Mouse (Mus musculus) common myeloid progenitor, adult 5-6 weeks (primary cell): Measurements from ENCODE around the gene Klk7. TPM values are rescaled to one million over a fixed set of nuclear protein-coding genes. Genes with fewer than 3 reads are reported as not detected.

Experiments
- ATAC-seq: replicated peaks from 2 replicates; pipeline ENCODE4 v1.8.0; 2016; ENCODE audit warnings: low read depth, mild to moderate bottlenecking, moderate TSS enrichment, inconsistent platforms; ENCODE audit not compliant: poor library complexity, severe bottlenecking
- total RNA-seq: library from RNA; stranded (forward); fragments of 200-1000, 187-1606 nt; gene quantifications from 2 replicates; pipeline ENCODE4 v1.2.3, GENCODE M21; 2017

The Klk7 gene
- total RNA-seq, result not detected in 2 replicates

DNA sequence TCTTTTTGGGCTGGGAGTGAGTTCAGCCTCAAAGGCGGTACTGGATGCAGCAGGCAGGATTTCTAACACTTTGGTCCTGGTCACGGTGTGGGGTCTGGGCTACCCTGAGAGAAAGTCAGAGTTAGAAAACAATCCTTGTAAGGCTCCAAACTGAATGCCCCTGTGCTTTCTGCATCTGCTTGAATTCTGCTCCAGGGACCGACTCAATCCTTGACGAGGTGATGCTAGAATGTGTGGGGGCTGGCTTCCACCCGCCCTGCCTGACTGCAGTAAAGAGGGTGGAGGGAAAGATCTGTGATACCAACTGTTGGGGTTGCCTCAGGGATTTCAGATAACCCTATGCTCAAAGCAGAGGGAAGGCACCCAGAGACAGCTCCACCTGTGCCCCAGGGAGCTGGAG, at the start of gene Klk7:
Klk7 (plus strand) TSS at position 301 of the 400 bp plus-strand sequence.
- ATAC-seq, result no peak

GRCm38 (mm10) chr7:43766484-43766883, 44.6 kb upstream of the Klk7 start:
- no peak for ATAC-seq

- ATAC-seq, result no peak
Measured at GRCm38 (mm10) chr7:43768597-43768996, 42.5 kb upstream of the Klk7 start, which contains the start of gene Klk12. TSS of gene Klk12 (plus strand) at chr7:43768897.

DNA sequence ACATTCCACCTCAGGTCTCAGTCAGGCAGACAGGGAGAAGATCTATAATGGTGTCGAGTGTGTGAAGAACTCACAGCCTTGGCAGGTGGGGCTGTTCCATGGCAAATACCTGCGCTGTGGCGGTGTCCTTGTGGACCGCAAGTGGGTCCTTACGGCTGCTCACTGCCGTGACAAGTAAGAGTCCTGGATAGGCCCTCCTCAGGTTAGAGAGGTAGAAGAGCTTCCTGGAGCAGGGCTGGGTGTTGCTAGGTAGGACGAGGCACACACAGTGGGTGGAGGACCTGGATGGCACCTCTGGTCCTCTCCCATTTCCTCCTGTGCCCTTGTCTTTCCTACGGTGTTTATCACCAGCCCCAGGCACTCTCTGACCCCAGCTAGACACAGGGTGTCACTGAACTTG, 41.5 kb upstream of the Klk7 start:
- ATAC-seq, result no peak

DNA sequence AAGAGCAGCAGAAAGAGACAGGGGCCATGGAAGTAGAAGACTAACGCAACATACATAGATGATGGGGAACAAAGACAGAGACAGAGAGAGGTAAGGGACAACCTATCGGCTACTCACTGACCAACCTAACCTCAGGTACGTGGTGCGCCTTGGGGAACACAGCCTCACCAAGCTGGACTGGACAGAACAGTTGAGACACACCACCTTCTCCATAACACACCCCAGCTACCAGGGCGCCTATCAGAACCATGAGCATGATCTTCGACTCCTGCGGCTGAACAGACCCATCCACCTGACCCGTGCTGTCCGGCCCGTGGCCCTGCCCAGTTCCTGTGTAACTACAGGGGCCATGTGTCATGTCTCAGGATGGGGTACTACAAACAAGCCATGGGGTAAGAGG, 40.4 kb upstream of the Klk7 start:
- no peak for ATAC-seq

DNA sequence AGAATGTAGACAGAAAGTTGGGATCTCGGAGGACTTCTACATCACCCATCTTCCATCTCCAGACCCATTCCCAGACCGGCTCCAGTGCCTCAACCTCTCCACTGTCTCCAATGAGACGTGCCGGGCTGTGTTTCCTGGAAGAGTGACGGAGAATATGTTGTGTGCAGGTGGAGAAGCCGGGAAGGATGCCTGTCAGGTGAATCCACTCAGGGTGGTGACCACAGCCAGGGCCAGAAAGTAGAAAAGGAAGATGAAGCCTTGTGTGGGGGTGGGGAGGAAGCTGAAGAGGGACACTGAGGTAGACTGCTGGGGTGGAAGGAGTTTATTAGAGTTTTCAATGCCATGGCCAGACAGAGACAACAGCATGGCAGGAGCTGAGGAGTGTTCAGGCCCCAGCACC, 39.2 kb upstream of the Klk7 start:
- ATAC-seq, result no peak

DNA sequence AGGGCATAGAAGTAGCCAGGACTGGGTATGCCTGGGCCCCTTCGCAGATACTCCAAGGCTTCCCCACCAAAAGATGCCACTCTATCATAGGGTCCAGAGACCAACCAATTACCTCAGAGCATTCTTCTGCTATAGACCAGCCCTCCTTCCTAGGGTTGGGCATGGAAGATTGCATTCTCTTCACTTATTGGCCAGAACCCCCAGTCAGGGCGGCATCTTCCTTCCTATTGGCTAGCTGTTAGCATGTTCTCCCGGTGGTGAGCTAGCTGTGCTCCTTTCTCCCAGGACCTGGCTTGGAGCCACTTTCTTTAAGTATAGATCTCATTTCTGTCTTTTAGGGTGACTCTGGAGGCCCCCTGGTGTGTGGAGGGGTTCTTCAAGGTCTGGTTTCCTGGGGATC, 38.2 kb upstream of the Klk7 start:
- no peak for ATAC-seq

DNA sequence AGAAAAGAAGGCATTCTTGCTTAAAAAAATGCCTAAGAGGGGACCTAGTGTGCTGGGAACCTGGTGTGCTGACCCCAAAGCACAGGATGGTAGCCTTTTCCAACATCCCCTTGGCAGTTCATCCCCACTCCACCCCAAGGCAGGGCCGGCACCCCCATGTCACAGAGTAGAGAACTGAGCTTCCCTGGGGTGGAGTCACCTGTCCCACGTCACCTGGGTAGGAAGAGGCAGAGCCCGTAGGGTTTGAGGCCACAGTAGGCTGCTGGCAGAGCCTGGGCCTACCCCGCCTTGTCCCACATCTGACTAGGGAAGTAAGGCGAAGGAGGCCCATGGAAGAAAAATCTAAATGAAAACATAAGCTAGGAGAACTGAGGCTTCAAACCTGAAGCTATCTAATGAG, 36.7 kb upstream of the Klk7 start, which contains the start of gene Klk11:
Klk11 (plus strand) TSS at position 241 of the 400 bp plus-strand sequence.
- no peak for ATAC-seq

DNA sequence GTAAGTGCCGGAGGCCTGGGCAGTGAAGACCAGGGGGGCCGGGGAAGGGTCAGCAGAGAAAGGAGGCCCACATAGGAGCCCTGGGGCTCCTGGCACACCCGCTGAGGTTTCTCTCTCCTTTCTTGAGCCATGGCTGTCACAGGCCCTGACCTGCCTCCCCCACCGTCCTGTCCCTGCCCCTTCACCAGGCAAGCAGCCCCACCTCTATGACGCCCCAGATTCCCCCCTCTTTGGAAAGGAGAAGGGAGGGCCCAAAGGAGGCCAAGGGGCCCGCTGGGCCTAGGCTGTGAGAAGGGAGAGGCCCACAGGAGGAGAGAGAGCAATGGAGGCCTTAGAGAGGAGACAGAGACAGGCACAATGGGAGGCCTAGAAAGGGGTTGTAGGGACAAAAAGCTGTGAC, 36.3 kb upstream of the Klk7 start:
- no peak for ATAC-seq

DNA sequence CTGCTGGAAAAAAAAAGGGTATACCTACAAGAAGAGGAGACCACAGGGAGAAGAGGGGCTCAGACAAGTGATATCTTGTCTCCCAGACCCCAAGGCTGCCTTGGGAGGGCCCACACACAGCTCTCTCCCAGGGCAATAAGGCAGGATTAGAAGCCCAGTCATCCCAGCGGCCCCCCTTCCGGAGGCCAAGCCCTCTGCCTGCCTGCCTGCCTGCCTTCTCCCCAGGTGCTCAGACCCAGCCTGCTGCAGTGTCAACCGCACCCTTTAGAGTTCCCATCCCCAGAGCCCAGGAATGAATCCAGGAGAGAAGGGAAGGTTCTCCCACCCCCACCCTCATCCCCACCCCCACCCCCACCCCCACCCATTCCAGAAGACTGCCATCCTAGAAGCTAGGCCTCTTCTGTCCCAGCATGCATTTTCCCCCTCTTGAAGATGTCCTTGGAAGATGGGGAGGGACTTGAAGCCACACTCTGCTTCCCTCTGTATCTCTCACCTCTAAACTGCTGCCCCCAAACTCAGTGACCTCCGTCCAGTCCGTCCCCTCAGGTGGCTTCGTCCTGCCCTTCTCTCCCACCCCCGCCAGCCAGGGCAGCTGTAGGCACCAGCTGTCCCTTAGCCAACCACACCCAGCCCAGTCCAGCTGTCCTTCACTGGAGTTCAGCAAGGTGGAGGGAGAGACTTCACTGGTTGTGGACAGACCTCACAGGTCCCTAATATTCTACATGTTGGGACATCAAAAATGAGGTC, 35.6 kb upstream of the Klk7 start:
- no peak for ATAC-seq

DNA sequence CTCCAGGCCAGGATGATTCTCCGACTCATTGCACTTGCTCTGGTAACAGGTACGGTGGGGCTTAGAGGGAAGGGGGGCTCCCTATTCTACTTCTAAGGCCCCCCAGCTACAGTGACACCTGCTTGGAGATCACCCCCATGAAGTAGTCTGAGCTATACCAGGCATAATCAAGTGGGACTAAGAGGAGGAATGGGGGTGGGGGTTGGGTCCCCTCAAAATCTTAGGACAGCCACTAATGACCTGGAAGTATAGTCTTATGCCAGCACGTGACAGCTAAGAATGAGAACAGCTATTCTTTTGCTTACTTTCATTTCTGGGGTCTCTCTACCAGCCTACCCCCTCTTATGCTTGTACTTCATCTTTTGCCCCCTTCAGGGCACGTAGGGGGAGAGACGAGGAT, 34.6 kb upstream of the Klk7 start:
- no peak for ATAC-seq

GRCm38 (mm10) chr7:43777423-43777822, 33.7 kb upstream of the Klk7 start:
- no peak for ATAC-seq

DNA sequence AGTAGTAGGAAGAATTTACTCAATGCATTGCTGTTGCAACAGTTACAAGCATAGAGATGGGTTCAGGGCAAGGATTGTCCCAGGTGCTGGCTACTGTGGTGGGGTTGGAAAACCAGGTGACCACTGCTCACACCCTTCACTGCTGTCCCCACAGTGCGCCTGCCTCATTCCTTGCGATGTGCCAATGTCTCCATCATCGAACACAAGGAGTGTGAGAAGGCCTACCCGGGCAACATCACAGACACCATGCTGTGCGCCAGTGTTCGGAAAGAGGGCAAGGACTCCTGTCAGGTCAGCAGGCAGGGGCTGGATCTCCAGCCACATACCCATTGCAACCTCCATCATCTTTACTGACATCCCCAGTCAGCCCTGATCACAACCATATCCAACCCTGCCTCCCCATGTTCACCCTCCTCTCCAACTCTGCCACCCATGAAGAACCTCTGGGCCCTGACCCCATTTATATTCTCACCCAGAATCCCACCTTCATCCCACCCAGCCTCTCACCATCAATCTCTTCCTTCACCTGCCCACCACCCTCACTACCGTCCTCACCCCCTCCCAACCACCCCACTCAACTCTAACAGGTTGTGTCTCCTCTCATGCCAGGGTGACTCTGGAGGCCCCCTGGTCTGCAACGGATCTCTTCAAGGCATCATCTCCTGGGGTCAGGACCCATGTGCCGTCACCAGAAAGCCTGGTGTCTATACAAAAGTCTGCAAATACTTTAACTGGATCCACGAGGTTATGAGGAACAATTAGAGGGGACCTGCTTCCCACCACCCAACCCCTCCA, 32.7 kb upstream of the Klk7 start:
- ATAC-seq, result no peak

GRCm38 (mm10) chr7:43780241-43780640, 30.9 kb upstream of the Klk7 start:
- ATAC-seq, result no peak

DNA sequence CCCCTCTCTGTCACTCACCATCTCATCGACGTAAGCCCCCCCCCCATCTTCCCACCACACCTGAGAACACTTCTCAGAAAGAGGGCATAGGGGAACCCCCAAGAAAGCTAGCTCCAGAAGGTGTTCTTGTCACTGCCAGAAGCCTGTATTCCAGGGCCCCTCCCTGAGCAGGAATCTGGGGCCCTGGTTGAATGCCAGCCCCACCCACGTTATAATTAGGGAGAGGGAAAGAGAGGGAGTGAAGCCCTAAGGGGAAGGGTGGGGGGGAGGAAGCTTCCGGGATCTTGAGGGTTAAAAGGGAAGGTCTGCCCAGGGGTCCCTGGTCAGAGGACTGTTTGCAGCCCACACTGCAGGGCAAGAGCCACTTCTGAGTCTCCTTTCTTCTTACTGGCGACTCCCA, 30.3 kb upstream of the Klk7 start, which contains the start of gene Klk10:
Klk10 (plus strand) TSS at position 290 of the 400 bp plus-strand sequence.
- no peak for ATAC-seq

- no peak for ATAC-seq
Measured at GRCm38 (mm10) chr7:43781541-43781940, 29.6 kb upstream of the Klk7 start.

DNA sequence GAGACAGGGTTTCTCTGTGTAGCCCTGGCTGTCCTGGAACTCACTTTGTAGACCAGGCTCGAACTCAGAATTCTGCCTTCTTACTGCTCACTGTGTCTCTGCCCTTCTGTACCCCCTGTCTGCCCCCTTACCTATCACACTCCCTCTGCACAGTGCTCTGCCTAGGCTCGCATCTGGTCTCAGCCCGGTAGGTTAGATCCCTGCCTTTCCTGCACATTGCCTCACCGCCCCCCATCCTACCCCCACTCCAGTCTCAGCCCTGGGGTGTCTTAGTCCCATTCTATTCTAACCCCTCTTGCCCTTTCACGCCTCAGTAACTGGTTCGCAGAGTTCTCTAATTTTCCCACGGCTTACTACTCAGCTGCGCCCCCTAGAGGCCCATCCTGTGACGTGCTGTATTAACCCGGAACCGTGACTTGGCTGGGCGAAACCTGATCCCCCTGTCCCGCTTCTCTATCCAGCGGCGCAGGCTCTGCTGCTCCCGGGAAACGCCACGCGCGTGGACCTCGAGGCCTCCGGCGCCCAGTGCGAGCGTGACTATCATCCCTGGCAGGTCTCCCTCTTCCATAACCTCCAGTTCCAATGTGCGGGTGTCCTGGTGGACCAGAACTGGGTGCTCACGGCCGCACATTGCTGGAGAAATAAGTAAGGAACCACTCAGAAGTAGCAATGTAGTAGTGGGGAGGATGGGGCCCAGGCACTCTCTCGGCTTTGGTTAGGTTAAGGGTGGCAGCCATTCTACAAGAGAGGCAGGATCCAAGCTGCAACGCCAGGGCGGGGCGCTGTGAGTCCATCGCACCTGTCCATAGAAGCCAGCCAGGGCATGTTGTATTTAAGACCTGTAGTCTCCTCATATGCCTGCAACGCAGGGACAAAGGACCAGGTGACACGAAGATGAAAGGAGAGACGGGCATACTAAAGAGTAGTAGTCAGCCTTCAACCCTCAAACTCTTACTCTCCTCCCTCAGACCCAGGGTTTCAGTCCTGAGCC, 28.5 kb upstream of the Klk7 start:
- peak; percentile 94 for ATAC-seq

- peak; percentile 27; the same call in 1 of the 2 replicates for ATAC-seq
Measured at GRCm38 (mm10) chr7:43785286-43785685, 25.8 kb upstream of the Klk7 start.

DNA sequence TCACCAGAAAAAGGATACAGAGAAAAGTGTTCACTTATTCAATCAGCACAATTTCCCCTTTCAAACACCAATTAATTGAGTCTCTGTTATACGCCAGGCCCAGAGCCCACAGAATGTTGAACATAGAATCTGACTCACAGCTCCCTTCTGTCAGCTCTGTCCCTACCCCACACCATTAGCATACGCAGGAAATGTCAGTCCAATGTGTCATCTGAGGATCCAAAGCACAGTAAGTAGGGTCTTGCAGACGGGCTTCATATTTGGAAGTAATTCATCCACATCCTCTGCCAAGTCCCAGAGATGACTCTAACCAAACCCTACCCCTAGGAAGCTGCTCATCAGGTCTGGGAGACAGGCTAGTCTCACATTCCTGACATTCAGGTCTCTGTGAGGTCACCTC, 23.0 kb upstream of the Klk7 start:
- no peak for ATAC-seq

- no peak for ATAC-seq
Measured at GRCm38 (mm10) chr7:43789295-43789694, 21.8 kb upstream of the Klk7 start.
